Mouse (Mus musculus) megakaryocyte, embryonic 14.5 days (primary cell): ENCODE results near the gene Rpl5. TPM values are rescaled to one million over a fixed set of nuclear protein-coding genes. Genes with fewer than 3 reads are reported as not detected.
"Not testable (repeated sequence)": the region's sequence is repeated elsewhere in the genome, so short reads cannot be mapped to it uniquely, and the experiment has no call there.

ENCODE experiments used
- H3K27me3 ChIP-seq: replicated peaks from 2 replicates; pipeline ENCODE3; 2012; ENCODE audit warnings: inconsistent platforms
- H3K36me3 ChIP-seq: replicated peaks from 2 replicates; pipeline ENCODE3; 2012; ENCODE audit warnings: low read length, inconsistent platforms, mixed read lengths
- H3K4me1 ChIP-seq: 2 replicates; pipeline ENCODE4 v1.6.1; 2012; ENCODE audit warnings: inconsistent platforms
- H3K4me3 ChIP-seq: replicated peaks from 2 replicates; pipeline ENCODE3; 2012; ENCODE audit warnings: moderate library complexity, mild to moderate bottlenecking, inconsistent platforms
- H3K9me3 ChIP-seq: 2 replicates; pipeline ENCODE4 v1.6.1; 2012; ENCODE audit warnings: inconsistent platforms
- FLI1 ChIP-seq: IDR thresholded peaks from 2 replicates; pipeline ENCODE4 v1.6.1; 2012; ENCODE audit warnings: low read length, inconsistent platforms, mixed read lengths
- GATA1 ChIP-seq: IDR thresholded peaks from 3 replicates; pipeline ENCODE4 v1.6.1; 2012; ENCODE audit warnings: mixed read lengths, low read length, inconsistent platforms, borderline replicate concordance
- polyA plus RNA-seq: library from polyadenylated mRNA; stranded (reverse); fragments of >175 nt; gene quantifications from 2 replicates; pipeline ENCODE4 v1.2.3, GENCODE M21; 2012; ENCODE audit warnings: low replicate concordance; ENCODE audit not compliant: insufficient read depth

The Rpl5 gene
- polyA plus RNA-seq, 1 experiment, result 79.1 TPM

DNA sequence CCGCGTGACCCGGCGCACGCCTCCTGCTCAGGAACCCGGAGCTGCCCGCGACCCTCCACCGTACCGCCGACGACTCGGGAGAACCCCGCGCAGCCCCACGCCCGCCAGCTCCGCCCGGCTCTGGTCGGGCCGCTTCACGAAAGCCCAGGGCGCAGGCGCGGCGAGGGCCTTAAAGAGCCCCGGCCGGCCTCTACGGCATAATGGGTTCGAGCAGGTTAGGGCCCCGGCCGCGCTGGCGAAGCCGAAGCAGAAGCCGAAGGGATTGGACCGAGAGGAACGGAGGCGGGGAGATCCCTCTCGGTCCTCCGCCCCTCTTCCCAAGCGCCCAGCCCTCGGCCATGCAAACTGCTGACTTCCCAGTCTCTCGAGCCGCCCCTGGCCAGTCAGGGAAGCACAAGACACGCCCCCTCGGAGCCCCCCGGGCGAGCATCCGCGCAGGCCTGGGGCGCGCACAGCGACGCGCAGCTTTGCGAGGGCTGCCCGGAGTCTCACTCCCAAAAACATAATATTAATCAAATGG, 31.3 kb upstream of the Rpl5 start:
- H3K4me3 ChIP-seq, result peak overlapping the region; percentile 91
- no peaks in the 10 kb centered on the region for H3K36me3 ChIP-seq
- no peak for TF ChIP-seq GATA1
- TF ChIP-seq FLI1, result no peak
- peaks cover 85% of the 10 kb centered on the region for H3K27me3 ChIP-seq
- H3K9me3 ChIP-seq, result no peaks in the 10 kb centered on the region
- peaks cover 15% of the 10 kb centered on the region for H3K4me1 ChIP-seq

DNA sequence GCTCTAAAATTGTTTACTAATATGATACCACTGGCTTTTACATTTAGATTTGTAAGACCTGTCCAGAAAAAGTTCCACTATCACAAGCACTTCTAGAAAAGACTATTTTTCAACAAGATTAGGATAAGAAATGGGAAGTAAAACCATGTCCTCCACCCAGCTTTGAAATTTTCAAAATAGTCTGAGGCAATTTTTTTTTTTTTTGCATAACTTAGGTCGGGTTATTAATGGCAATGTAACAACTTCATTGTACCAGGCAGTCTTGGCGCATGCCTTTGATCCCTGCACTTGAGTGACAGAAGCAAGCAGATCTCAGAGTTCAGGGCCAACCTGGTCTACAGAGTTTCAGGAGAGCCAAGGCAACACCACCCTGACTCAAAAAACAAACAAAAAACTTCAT, 30.6 kb upstream of the Rpl5 start:
- no peaks in the 10 kb centered on the region for H3K36me3 ChIP-seq
- H3K27me3 ChIP-seq, result peaks cover 79% of the 10 kb centered on the region
- TF ChIP-seq FLI1, result no peak
- TF ChIP-seq GATA1, result no peak
- peaks cover 15% of the 10 kb centered on the region for H3K4me1 ChIP-seq
- H3K9me3 ChIP-seq, result no peaks in the 10 kb centered on the region
- no peak overlapping the region for H3K4me3 ChIP-seq

DNA sequence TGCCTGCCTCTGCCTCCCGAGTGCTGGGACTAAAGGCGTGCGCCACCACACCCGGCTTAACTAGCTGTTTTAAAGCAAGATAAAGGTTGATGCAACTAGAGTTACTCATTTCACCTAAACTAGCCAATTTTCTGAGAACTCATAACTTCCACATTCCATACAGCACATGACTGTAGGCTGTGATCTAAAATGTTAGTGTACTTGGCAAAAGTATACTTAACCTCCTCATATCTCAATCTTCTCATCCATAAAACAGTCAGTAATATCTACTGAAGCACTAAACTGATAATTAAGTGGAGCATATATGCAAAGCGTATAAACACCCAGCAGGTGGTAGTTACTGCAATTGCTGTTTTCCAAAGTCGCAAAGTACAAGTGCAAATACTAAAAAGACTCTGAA, 27.0 kb upstream of the Rpl5 start:
- H3K9me3 ChIP-seq, result no peaks in the 10 kb centered on the region
- H3K36me3 ChIP-seq, result no peaks in the 10 kb centered on the region
- peaks cover 7% of the 10 kb centered on the region for H3K4me1 ChIP-seq
- TF ChIP-seq GATA1 (no peak), FLI1 (no peak)
- no peak overlapping the region for H3K4me3 ChIP-seq
- peaks cover 50% of the 10 kb centered on the region for H3K27me3 ChIP-seq

DNA sequence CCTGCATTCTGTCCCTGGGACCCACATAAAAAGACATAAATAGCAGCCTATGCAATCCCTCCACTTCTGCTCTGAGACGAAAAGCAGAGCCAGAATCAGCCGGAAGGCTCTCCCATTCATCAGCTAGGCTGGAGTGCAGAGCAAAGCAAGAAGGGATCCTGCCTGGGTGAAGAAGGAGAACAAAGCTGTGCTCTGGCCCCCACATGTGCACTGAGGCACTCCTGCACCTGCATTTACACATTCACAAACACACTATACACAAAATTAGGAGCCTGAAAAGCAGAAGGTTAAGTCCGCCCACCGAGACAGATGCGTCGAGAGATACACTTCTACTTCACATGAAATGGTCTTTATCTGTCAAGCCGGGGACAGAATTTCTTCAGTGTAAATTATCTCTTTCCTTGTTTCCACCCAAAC, 26.4 kb upstream of the Rpl5 start:
- no peak for TF ChIP-seq FLI1
- TF ChIP-seq GATA1, result no peak
- Histone ChIP-seq H3K4me3 (no peak overlapping the region), H3K27me3 (peaks cover 45% of the 10 kb centered on the region), H3K36me3 (no peaks in the 10 kb centered on the region), H3K4me1 (peaks cover 4% of the 10 kb centered on the region; the same call in 1 of the 2 replicates), H3K9me3 (no peaks in the 10 kb centered on the region)

DNA sequence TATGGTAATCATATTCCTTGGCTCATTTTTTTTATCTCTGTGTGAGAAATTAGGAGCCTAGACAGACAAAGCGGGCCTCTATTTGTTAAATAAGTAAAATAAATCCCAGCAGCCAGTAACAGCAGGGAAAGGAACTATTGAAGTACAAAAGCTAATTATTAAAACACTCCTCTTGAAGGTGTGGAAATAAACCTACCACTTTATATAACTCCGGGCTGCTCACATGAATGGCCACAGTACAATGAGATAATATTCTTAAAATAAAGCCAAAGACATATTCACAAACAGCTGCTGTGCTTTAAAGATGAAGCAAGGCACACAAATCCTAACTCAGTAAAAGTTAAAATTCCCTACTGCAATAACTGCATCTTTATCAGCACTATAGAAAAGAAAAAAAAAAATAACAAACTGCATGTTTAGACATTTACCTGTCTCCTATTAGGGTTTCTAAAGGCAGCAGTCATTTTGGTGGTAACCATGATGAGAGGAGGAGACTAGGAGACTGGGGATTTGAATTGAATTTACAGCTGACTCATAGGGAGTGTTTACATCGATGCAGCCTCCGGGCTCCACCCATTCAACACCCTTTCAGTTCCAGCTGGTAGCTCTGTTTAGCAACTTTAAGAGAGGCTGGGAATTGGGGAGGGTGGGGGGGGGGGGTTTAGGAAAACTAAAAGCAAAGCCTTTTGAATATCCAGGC, 25.6 kb upstream of the Rpl5 start, which contains the start of gene Evi5:
TSS of gene Evi5 (minus strand) at position 547 of the 700 bp plus-strand sequence.
- Histone ChIP-seq H3K4me3 (no peak within 1 kb of the TSS), H3K9me3 (no peaks in the 10 kb centered on the region), H3K27me3 (peaks cover 38% of the 10 kb centered on the region), H3K4me1 (no peaks in the 10 kb centered on the region), H3K36me3 (no peaks in the 10 kb centered on the region)
- TF ChIP-seq GATA1 (no peak), FLI1 (no peak)

DNA sequence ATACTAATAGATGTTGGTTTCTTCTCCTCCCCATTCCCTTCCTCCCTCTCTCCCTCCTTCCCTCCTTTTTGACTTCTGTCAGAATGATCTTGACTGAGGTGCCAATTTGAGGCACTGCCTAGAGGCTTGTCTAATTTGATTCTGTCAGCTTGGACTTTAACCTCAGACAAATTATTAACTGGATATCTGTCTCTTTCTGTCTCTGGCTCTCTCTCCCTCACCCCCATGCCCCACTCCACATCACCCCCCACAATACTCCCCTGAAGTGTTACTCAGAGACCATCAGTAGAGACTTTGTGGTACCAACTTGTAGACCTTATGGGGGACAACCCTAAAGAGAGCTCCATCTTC, 25.1 kb upstream of the Rpl5 start:
- no peaks in the 10 kb centered on the region for H3K4me1 ChIP-seq
- no peak overlapping the region for H3K4me3 ChIP-seq

DNA sequence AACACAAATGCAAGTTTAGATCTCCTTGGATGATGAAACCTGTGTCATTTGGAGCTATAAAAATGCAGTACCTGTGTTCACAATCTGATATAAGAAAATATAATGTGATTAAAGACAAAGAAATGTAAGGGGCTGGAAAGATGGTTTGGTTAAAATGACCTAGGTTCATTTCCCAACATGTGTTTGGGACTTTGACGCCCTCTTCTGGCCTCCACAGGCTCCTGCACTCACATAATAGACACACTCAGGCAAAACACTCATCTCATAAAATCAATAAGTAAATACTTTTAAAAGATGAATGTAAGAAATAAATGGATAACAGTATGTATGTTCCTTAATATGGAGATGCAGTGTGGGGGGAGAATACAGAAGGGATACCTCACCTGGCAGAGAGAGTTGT, 23.2 kb upstream of the Rpl5 start:
- Histone ChIP-seq H3K4me3 (no peak overlapping the region), H3K4me1 (no peaks in the 10 kb centered on the region), H3K36me3 (no peaks in the 10 kb centered on the region), H3K9me3 (no peaks in the 10 kb centered on the region), H3K27me3 (peaks cover 19% of the 10 kb centered on the region)
- TF ChIP-seq FLI1 (no peak), GATA1 (no peak)

More for the DNA sequence above, 25.1 kb upstream of the Rpl5 start:
- no peak for TF ChIP-seq GATA1
- TF ChIP-seq FLI1, result no peak
- H3K27me3 ChIP-seq, result peaks cover 33% of the 10 kb centered on the region
- H3K9me3 ChIP-seq, result no peaks in the 10 kb centered on the region
- no peaks in the 10 kb centered on the region for H3K36me3 ChIP-seq

DNA sequence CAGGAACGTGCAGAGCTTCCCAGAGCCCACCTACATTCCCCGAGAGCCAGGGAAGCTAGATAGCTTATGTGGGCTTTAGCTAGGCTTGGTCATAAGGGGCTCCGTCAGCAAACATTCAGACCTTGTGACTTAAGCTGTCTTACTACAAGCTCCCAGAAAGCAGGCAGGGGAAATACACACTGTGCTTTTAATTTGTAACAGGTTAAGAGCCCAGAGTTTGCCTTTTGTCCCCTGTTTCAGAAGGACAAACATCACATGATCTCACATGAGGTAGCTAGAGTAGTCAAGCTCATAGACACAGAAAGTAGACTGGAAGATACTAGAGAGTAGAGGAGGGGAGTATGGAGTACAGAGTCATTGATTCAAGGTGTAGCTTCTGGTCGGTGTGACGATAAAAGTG, 19.6 kb upstream of the Rpl5 start:
- H3K27me3 ChIP-seq, result peaks cover 6% of the 10 kb centered on the region
- no peak overlapping the region for H3K4me3 ChIP-seq
- no peak for TF ChIP-seq FLI1
- TF ChIP-seq GATA1, result no peak
- no peaks in the 10 kb centered on the region for H3K9me3 ChIP-seq
- no peaks in the 10 kb centered on the region for H3K36me3 ChIP-seq
- no peaks in the 10 kb centered on the region for H3K4me1 ChIP-seq

DNA sequence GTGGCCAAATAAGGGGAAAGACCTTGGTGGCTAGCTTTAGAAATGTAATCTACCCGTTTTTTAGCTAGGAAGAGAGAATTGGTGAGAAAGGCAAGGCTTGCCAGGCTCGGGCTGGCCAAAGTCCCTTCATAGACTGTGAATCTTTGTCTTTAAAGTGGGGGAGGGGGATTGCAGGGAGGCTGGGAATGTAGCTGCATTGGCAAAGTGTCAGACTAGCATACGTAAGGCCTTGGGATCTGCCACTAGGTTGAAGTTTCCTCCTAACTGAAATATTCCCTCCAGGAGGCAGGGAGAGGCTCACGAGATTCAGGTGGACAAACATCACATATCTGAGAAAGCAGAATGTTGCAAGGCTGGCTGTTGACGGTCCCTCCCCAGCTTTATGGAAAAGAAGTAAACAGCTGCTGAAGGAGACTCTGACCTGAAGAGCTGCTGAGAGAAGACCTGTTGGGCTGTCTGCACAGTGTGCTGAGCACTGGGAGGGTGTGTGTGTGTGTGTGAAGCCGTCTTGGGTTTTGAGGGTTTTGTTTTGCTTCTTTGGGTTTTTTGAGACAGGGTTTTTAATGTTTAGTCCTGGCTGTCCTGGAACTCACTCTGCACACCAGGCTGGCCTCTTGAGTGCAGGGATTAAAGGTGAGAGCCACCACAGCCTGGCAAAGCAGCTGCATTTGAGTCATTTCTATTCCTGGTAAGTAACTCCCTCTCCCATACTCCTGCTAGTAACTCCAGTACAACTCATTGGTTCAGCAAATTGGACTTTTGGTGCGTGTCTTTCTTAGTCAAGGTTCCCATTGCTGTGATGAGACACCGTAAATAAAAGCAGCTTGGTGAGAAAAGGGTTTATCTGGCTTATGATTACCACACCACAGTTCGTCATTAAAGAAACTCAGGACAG, 10.1 kb upstream of the Rpl5 start:
- H3K4me1 ChIP-seq, result 0 out of 2 replicates have a peak, but pooled peaks cover 3% of the 10 kb centered on the region
- H3K4me3 ChIP-seq, result no peak overlapping the region
- H3K9me3 ChIP-seq, result no peaks in the 10 kb centered on the region
- no peak for TF ChIP-seq FLI1
- no peak for TF ChIP-seq GATA1
- peaks cover 22% of the 10 kb centered on the region for H3K27me3 ChIP-seq
- no peaks in the 10 kb centered on the region for H3K36me3 ChIP-seq

DNA sequence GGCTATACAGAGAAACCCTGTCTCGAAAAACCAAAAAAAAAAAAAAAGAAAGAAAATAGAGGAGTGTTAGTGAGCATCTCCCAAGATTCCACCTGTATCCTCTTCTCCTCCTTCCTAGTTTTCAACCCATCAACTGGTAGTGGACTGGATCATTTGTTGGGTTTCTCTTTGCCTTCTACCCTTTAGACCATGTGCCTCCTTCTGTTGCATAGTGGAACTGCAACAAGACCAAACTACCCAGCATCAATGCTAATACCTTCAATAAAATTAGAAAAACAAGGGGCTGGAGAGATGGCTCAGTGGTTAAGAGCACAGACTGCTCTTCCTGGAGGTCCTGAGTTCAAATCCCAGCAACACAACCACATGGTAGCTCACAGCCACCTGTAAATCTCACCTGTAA, 8.8 kb upstream of the Rpl5 start:
- H3K36me3 ChIP-seq, H3K4me3 ChIP-seq, H3K9me3 ChIP-seq, H3K4me1 ChIP-seq: not testable (repeated sequence)
- peaks cover 23% of the 10 kb centered on the region for H3K27me3 ChIP-seq
